Mouse (Mus musculus): ENCODE measurements around the gene Zc3hav1. TPM values are rescaled to one million over a fixed set of nuclear protein-coding genes. Genes with fewer than 3 reads are reported as not detected.

Zc3hav1 gene
- polyA plus RNA-seq, 1 experiment from 2014 or later, result 16.5 TPM

GRCm38 (mm10) chr6:38343581-38343980, 10.8 kb downstream of the Zc3hav1 start:
- WGBS, result 46% methylated on average over 3 of the region's 3 CpGs

GRCm38 (mm10) chr6:38342666-38342992, 11.8 kb downstream of the Zc3hav1 start:
- peak overlapping the region; percentile 36; the same call in 1 of the 2 replicates for H3K4me2 ChIP-seq (ENCODE audit: low read depth, low read length)
- WGBS, result 54% methylated on average over 8 of the region's 8 CpGs

More at GRCm38 (mm10) chr6:38343581-38343980, 10.8 kb downstream of the Zc3hav1 start:
- no peaks in the 10 kb centered on the region for H3K27me3 ChIP-seq (replicated peaks; ENCODE audit: control insufficient read depth, insufficient read depth, low read length)
- H3K27ac ChIP-seq (ENCODE audit: low read length), result no peak overlapping the region
- no peaks in the 10 kb centered on the region for H3K36me3 ChIP-seq (ENCODE audit: control insufficient read depth, insufficient read depth, low read length)
- H3K4me1 ChIP-seq (ENCODE audit: control insufficient read depth, insufficient read depth, low read length), result peaks cover 13% of the 10 kb centered on the region; the same call in 1 of the 2 replicates
- H3K9ac ChIP-seq (ENCODE audit: low read depth, low read length), result no peak overlapping the region
- no peak for ATAC-seq
- H3K4me3 ChIP-seq (ENCODE audit: low read length), result no peak overlapping the region
- no peaks in the 10 kb centered on the region for H3K9me3 ChIP-seq (ENCODE audit: control insufficient read depth, low read length)
- no peak overlapping the region for H3K4me2 ChIP-seq (ENCODE audit: low read depth, low read length)

GRCm38 (mm10) chr6:38341751-38342665, 12.4 kb downstream of the Zc3hav1 start:
- ATAC-seq, result peak; percentile 39
- Histone ChIP-seq H3K4me3 (ENCODE audit: low read length) (no peak overlapping the region), H3K4me2 (ENCODE audit: low read depth, low read length) (peak overlapping the region; percentile 36), H3K36me3 (ENCODE audit: control insufficient read depth, insufficient read depth, low read length) (no peaks in the 10 kb centered on the region), H3K27ac (ENCODE audit: low read length) (no peak overlapping the region), H3K27me3 (replicated peaks; ENCODE audit: control insufficient read depth, insufficient read depth, low read length) (no peaks in the 10 kb centered on the region), H3K9me3 (ENCODE audit: control insufficient read depth, low read length) (no peaks in the 10 kb centered on the region), H3K4me1 (ENCODE audit: control insufficient read depth, insufficient read depth, low read length) (peaks cover 13% of the 10 kb centered on the region; the same call in 1 of the 2 replicates), H3K9ac (ENCODE audit: low read depth, low read length) (no peak overlapping the region)
- WGBS, result 33% methylated on average over 11 of the region's 11 CpGs

More at GRCm38 (mm10) chr6:38342666-38342992, 11.8 kb downstream of the Zc3hav1 start:
- no peak for ATAC-seq
- no peaks in the 10 kb centered on the region for H3K36me3 ChIP-seq (ENCODE audit: control insufficient read depth, insufficient read depth, low read length)
- H3K4me1 ChIP-seq (ENCODE audit: control insufficient read depth, insufficient read depth, low read length), result peaks cover 13% of the 10 kb centered on the region; the same call in 1 of the 2 replicates
- no peak overlapping the region for H3K27ac ChIP-seq (ENCODE audit: low read length)
- H3K27me3 ChIP-seq (replicated peaks; ENCODE audit: control insufficient read depth, insufficient read depth, low read length), result no peaks in the 10 kb centered on the region
- no peak overlapping the region for H3K9ac ChIP-seq (ENCODE audit: low read depth, low read length)
- H3K4me3 ChIP-seq (ENCODE audit: low read length), result no peak overlapping the region
- H3K9me3 ChIP-seq (ENCODE audit: control insufficient read depth, low read length), result no peaks in the 10 kb centered on the region

GRCm38 (mm10) chr6:38339078-38339477, 15.3 kb downstream of the Zc3hav1 start:
- no peak for ATAC-seq
- WGBS, result 69% methylated on average over 2 of the region's 2 CpGs

DNA sequence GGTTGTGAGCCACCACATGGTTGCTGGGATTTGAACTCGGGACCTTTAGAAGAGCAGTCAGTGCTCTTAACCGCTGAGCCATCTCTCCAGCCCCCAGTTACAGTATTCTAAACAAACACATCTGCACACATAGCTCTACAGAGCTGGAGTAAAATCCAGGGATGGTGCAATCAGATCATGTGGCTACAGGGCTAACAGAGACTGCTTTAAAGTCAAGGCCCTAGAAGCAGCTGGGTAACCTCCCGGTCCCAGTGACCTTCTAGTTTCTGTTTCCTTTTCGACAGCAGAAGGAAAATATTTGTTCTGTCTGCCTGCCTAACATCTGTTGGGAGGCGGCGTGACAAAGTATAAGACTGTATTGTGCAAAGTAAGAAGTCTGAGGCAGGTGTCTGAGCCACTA, 16.5 kb downstream of the Zc3hav1 start:
- Histone ChIP-seq H3K27ac (ENCODE audit: low read length) (0 out of 2 replicates have a peak overlapping the region, but pooled peaks have one; percentile 1), H3K4me3 (ENCODE audit: low read length) (no peak overlapping the region), H3K4me1 (ENCODE audit: control insufficient read depth, insufficient read depth, low read length) (peaks cover 13% of the 10 kb centered on the region; the same call in 1 of the 2 replicates), H3K27me3 (replicated peaks; ENCODE audit: control insufficient read depth, insufficient read depth, low read length) (no peaks in the 10 kb centered on the region), H3K9ac (ENCODE audit: low read depth, low read length) (no peak overlapping the region), H3K9me3 (ENCODE audit: control insufficient read depth, low read length) (no peaks in the 10 kb centered on the region), H3K4me2 (ENCODE audit: low read depth, low read length) (no peak overlapping the region), H3K36me3 (ENCODE audit: control insufficient read depth, insufficient read depth, low read length) (no peaks in the 10 kb centered on the region)
- ATAC-seq, result peak; percentile 64
- WGBS, result 64% methylated on average over 6 of the region's 6 CpGs

More at GRCm38 (mm10) chr6:38339078-38339477, 15.3 kb downstream of the Zc3hav1 start:
- no peak overlapping the region for H3K9ac ChIP-seq (ENCODE audit: low read depth, low read length)
- H3K27me3 ChIP-seq (replicated peaks; ENCODE audit: control insufficient read depth, insufficient read depth, low read length), result no peaks in the 10 kb centered on the region
- H3K27ac ChIP-seq (ENCODE audit: low read length), result no peak overlapping the region
- H3K36me3 ChIP-seq (ENCODE audit: control insufficient read depth, insufficient read depth, low read length), result no peaks in the 10 kb centered on the region
- no peaks in the 10 kb centered on the region for H3K9me3 ChIP-seq (ENCODE audit: control insufficient read depth, low read length)
- H3K4me1 ChIP-seq (ENCODE audit: control insufficient read depth, insufficient read depth, low read length), result peaks cover 20% of the 10 kb centered on the region; the same call in 1 of the 2 replicates
- no peak overlapping the region for H3K4me3 ChIP-seq (ENCODE audit: low read length)
- H3K4me2 ChIP-seq (ENCODE audit: low read depth, low read length), result no peak overlapping the region

- H3K27me3 ChIP-seq (replicated peaks; ENCODE audit: control insufficient read depth, insufficient read depth, low read length), result no peaks in the 10 kb centered on the region
- H3K4me2 ChIP-seq (ENCODE audit: low read depth, low read length), result no peak overlapping the region
Observed at GRCm38 (mm10) chr6:38337166-38337705, 17.2 kb downstream of the Zc3hav1 start.

GRCm38 (mm10) chr6:38335264-38335663, 19.1 kb downstream of the Zc3hav1 start:
- H3K9ac ChIP-seq (ENCODE audit: low read depth, low read length), result no peak overlapping the region
- no peaks in the 10 kb centered on the region for H3K9me3 ChIP-seq (ENCODE audit: control insufficient read depth, low read length)
- no peaks in the 10 kb centered on the region for H3K27me3 ChIP-seq (replicated peaks; ENCODE audit: control insufficient read depth, insufficient read depth, low read length)
- H3K4me1 ChIP-seq (ENCODE audit: control insufficient read depth, insufficient read depth, low read length), result 0 out of 2 replicates have a peak, but pooled peaks cover 10% of the 10 kb centered on the region
- ATAC-seq, result peak; percentile 91
- H3K27ac ChIP-seq (ENCODE audit: low read length), result peak overlapping the region; percentile 74
- H3K4me3 ChIP-seq (ENCODE audit: low read length), result no peak overlapping the region
- H3K4me2 ChIP-seq (ENCODE audit: low read depth, low read length), result peak overlapping the region; percentile 43
- 56% methylated on average over 6 of the region's 6 CpGs for WGBS
- no peaks in the 10 kb centered on the region for H3K36me3 ChIP-seq (ENCODE audit: control insufficient read depth, insufficient read depth, low read length)

More at GRCm38 (mm10) chr6:38337166-38337705, 17.2 kb downstream of the Zc3hav1 start:
- H3K27ac ChIP-seq (ENCODE audit: low read length), result no peak overlapping the region
- ATAC-seq, result no peak
- no peaks in the 10 kb centered on the region for H3K9me3 ChIP-seq (ENCODE audit: control insufficient read depth, low read length)
- peaks cover 13% of the 10 kb centered on the region; the same call in 1 of the 2 replicates for H3K4me1 ChIP-seq (ENCODE audit: control insufficient read depth, insufficient read depth, low read length)
- H3K4me3 ChIP-seq (ENCODE audit: low read length), result no peak overlapping the region
- no peaks in the 10 kb centered on the region for H3K36me3 ChIP-seq (ENCODE audit: control insufficient read depth, insufficient read depth, low read length)
- no peak overlapping the region for H3K9ac ChIP-seq (ENCODE audit: low read depth, low read length)
- 86% methylated on average over 4 of the region's 4 CpGs for WGBS

GRCm38 (mm10) chr6:38326596-38326995, 27.8 kb downstream of the Zc3hav1 start:
- H3K27me3 ChIP-seq (replicated peaks; ENCODE audit: control insufficient read depth, insufficient read depth, low read length), result no peaks in the 10 kb centered on the region
- H3K9ac ChIP-seq (ENCODE audit: low read depth, low read length), result no peak overlapping the region
- no peaks in the 10 kb centered on the region for H3K36me3 ChIP-seq (ENCODE audit: control insufficient read depth, insufficient read depth, low read length)
- ATAC-seq, result no peak
- no peaks in the 10 kb centered on the region for H3K4me1 ChIP-seq (ENCODE audit: control insufficient read depth, insufficient read depth, low read length)
- no peaks in the 10 kb centered on the region for H3K9me3 ChIP-seq (ENCODE audit: control insufficient read depth, low read length)
- no peak overlapping the region for H3K27ac ChIP-seq (ENCODE audit: low read length)
- H3K4me2 ChIP-seq (ENCODE audit: low read depth, low read length), result no peak overlapping the region
- WGBS, result 38% methylated on average over 4 of the region's 4 CpGs
- no peak overlapping the region for H3K4me3 ChIP-seq (ENCODE audit: low read length)

GRCm38 (mm10) chr6:38320621-38321020, 33.8 kb downstream of the Zc3hav1 start:
- no peaks in the 10 kb centered on the region for H3K4me1 ChIP-seq (ENCODE audit: control insufficient read depth, insufficient read depth, low read length)
- no peak overlapping the region for H3K4me3 ChIP-seq (ENCODE audit: low read length)
- no peaks in the 10 kb centered on the region for H3K27me3 ChIP-seq (replicated peaks; ENCODE audit: control insufficient read depth, insufficient read depth, low read length)
- no peak overlapping the region for H3K9ac ChIP-seq (ENCODE audit: low read depth, low read length)
- no peak overlapping the region for H3K27ac ChIP-seq (ENCODE audit: low read length)
- H3K36me3 ChIP-seq (ENCODE audit: control insufficient read depth, insufficient read depth, low read length), result 0 out of 2 replicates have a peak, but pooled peaks cover 6% of the 10 kb centered on the region
- ATAC-seq, result no peak
- WGBS, result 98% methylated on average over 9 of the region's 9 CpGs
- no peak overlapping the region for H3K4me2 ChIP-seq (ENCODE audit: low read depth, low read length)
- H3K9me3 ChIP-seq (ENCODE audit: control insufficient read depth, low read length), result no peaks in the 10 kb centered on the region
